Mouse (Mus musculus) liver, embryonic 11.5 days (tissue): ENCODE data around the gene Pcnx4. TPM values are rescaled to one million over a fixed set of nuclear protein-coding genes. Genes with fewer than 3 reads are reported as not detected.

ENCODE experiments used
- ATAC-seq: fragments of 200-750 bp; cut with Nextera tagmentation; replicated peaks from 2 replicates; pipeline ENCODE4 v1.8.0; 2017; ENCODE audit warnings: moderate number of reproducible peaks, mild to moderate bottlenecking, moderate TSS enrichment, moderate library complexity; ENCODE audit not compliant: low FRiP score
- DNase-seq: peaks from one replicate; pipeline ENCODE4 v3.0.0-alpha.2; 2017; ENCODE audit warnings: low spot score
- H3K27ac ChIP-seq: fragments of 300-500 bp; sonication (generic); 2 replicates; pipeline ENCODE4 v1.5.1; 2014; ENCODE audit warnings: mild to moderate bottlenecking, low read depth, low read length, control low read depth
- H3K27me3 ChIP-seq: fragments of 300-500 bp; sonication (generic); replicated peaks from 2 replicates; pipeline ENCODE4 v1.6.1; 2014; ENCODE audit warnings: low read length, mixed read lengths; ENCODE audit not compliant: control insufficient read depth, insufficient read depth
- H3K36me3 ChIP-seq: fragments of 300-500 bp; sonication (generic); 2 replicates; pipeline ENCODE4 v1.6.1; 2014; ENCODE audit warnings: mild to moderate bottlenecking, low read length, moderate library complexity, mixed read lengths; ENCODE audit not compliant: control insufficient read depth, insufficient read depth
- H3K4me1 ChIP-seq: fragments of 300-500 bp; sonication (generic); replicated peaks from 2 replicates; pipeline ENCODE4 v1.6.1; 2014; ENCODE audit warnings: low read length, mixed read lengths; ENCODE audit not compliant: control insufficient read depth, insufficient read depth
- H3K4me2 ChIP-seq: fragments of 300-500 bp; sonication (generic); 2 replicates; pipeline ENCODE4 v1.6.1; 2014; ENCODE audit warnings: mild to moderate bottlenecking, control low read depth, moderate library complexity
- H3K4me3 ChIP-seq: fragments of 300-500 bp; sonication (generic); 2 replicates; pipeline ENCODE4 v1.5.1; 2014; ENCODE audit warnings: low read depth, low read length, control low read depth
- H3K9ac ChIP-seq: fragments of 300-500 bp; sonication (generic); 2 replicates; pipeline ENCODE4 v1.6.1; 2014; ENCODE audit warnings: low read depth, low read length, control low read depth
- H3K9me3 ChIP-seq: fragments of 300-500 bp; sonication (generic); 2 replicates; pipeline ENCODE4 v1.6.1; 2016; ENCODE audit warnings: low read length, inconsistent platforms, mixed read lengths; ENCODE audit not compliant: control insufficient read depth
- WGBS: fragments of 180-500 bp; shearing (Covaris S2); extraction: QIAGEN DNeasy Blood & Tissue Kit; methylation state at CpG from one replicate; pipeline ENCODE4 v1.1.7; 2014; 5-methylcytosine and 5-hydroxymethylcytosine counted together
- polyA plus RNA-seq: library from polyadenylated mRNA; unstranded; fragments of >200 nt; fragmentation: Nextera tagmentation; extraction: Ambion mirVana; gene quantifications from 2 replicates; pipeline ENCODE4 v1.2.1, GENCODE M21; 2014

The Pcnx4 gene
- polyA plus RNA-seq, 1 experiment from 2014 or later = 6.5 TPM

GRCm38 (mm10) chr12:72621441-72621840 lies 85.3 kb downstream of the Pcnx4 start:
- DNase-seq (no peak), ATAC-seq (no peak)
- no peak overlapping the region for H3K9ac ChIP-seq
- H3K4me2 ChIP-seq = no peak overlapping the region
- H3K36me3 ChIP-seq = no peaks in the 10 kb centered on the region
- no peak overlapping the region for H3K4me3 ChIP-seq
- no peak overlapping the region for H3K27ac ChIP-seq
- WGBS = 26% methylated on average over 1 of the region's 1 CpGs
- no peaks in the 10 kb centered on the region for H3K9me3 ChIP-seq
- H3K4me1 ChIP-seq = no peaks in the 10 kb centered on the region
- H3K27me3 ChIP-seq = no peaks in the 10 kb centered on the region

DNA sequence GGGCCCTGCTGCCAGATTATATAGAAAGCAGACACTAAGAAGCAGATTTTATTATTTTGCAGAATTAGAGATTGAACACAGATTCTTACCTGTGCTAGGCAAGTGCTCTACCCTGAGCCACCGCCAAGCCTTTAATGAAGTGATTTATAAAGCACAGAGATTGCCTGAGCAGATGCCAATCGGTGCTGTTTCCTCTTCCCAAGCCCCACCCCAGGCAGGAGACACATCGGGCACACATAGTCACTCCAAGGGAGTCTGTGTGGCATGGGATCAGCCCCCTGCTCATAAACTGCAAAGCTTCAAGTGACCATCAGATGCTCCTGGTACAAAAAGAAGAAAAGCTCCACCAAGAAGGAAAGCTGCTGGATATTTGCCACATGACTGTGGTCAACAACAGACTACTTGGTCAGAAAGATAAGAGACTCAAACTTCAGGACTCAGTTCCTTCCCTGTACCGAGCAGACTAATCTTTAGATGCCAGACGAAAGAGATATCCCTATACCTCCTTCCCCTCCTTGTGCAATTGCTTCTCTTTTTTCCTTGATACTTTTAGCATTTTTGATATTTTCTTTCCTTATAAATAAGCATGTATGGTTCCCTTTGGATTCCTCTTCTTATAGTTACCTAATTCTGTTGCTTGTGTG lies 86.8 kb downstream of the Pcnx4 start:
- peak; percentile 66 for ATAC-seq

DNA sequence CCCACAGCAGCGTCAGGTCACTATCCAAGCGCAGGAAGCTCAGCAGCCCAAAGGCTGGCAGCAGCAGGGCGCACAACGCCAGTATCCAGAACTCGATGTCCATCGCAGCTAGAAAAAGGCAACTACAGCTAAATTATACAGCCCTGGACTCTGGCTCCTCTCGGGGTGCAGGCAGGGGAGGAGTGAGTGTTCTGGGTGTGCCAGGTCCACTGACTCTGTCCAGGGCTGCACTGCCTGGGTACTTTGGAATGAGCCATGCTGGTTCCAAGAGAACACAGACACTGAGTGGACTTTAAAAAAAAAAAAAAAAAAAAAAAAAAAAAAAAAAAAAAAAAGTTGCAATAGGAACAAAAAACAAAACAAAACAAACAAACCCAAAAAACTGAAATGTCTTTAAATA lies 92.6 kb downstream of the Pcnx4 start:
- Histone ChIP-seq H3K4me2 (no peak overlapping the region), H3K27ac (no peak overlapping the region), H3K9ac (no peak overlapping the region), H3K36me3 (no peaks in the 10 kb centered on the region), H3K4me1 (no peaks in the 10 kb centered on the region), H3K9me3 (no peaks in the 10 kb centered on the region), H3K4me3 (no peak overlapping the region), H3K27me3 (no peaks in the 10 kb centered on the region)
- ATAC-seq (no peak), DNase-seq (no peak)
- WGBS = 86% methylated on average over 7 of the region's 7 CpGs

More for the DNA sequence above, 86.8 kb downstream of the Pcnx4 start:
- no peak overlapping the region for H3K4me2 ChIP-seq
- no peak for DNase-seq
- H3K27ac ChIP-seq = no peak overlapping the region
- WGBS = 42% methylated on average over 5 of the region's 5 CpGs
- H3K4me3 ChIP-seq = no peak overlapping the region
- H3K9me3 ChIP-seq = no peaks in the 10 kb centered on the region
- H3K9ac ChIP-seq = no peak overlapping the region
- H3K27me3 ChIP-seq = no peaks in the 10 kb centered on the region
- H3K36me3 ChIP-seq = no peaks in the 10 kb centered on the region
- H3K4me1 ChIP-seq = no peaks in the 10 kb centered on the region

Other genes starting within 250 kb of the Pcnx4 start
- 3.6 and 4.3 TPM in 2 replicates for gene Rtn1, start 127.3 kb upstream of the Pcnx4 start, polyA plus RNA-seq
- gene Lrrc9, start 94.5 kb upstream of the Pcnx4 start, polyA plus RNA-seq = 0.34 and 0.58 TPM in 2 replicates
- gene Gm4756, start 113.3 kb downstream of the Pcnx4 start, polyA plus RNA-seq = not detected in 2 replicates
- 12.6 and 13.7 TPM in 2 replicates for gene Dhrs7, start 128.5 kb downstream of the Pcnx4 start, polyA plus RNA-seq
- 46.4 and 48.8 TPM in 2 replicates for gene Ppm1a, start 221.1 kb downstream of the Pcnx4 start, polyA plus RNA-seq